Mouse (Mus musculus) lung, adult 18-20 months (tissue): ENCODE measurements around the gene 2510002D24Rik.
"Not testable (repeated sequence)": the region's sequence is repeated elsewhere in the genome, so short reads cannot be mapped to it uniquely, and the experiment has no call there.

ENCODE experiments used
- DNase-seq, 2 experiments: peaks; one replicate each; pipeline ENCODE4 v3.0.0; 2022; ENCODE audit warnings: mixed read lengths in 2 of 2

Gene 2510002D24Rik

GRCm38 (mm10) chr16:18858551-18858950 lies 22.2 kb downstream of the 2510002D24Rik start:
- peak in 1 of 2 experiments; percentile 49 for DNase-seq

GRCm38 (mm10) chr16:18860186-18860585 lies 23.8 kb downstream of the 2510002D24Rik start:
- DNase-seq = peak in 1 of 2 experiments; percentile 15

- DNase-seq = not testable (repeated sequence)
These were observed 34.1 kb downstream of the 2510002D24Rik start for GRCm38 (mm10) chr16:18870495-18870894.

GRCm38 (mm10) chr16:18876091-18876441 lies 39.7 kb downstream of the 2510002D24Rik start:
- DNase-seq = no peak

- DNase-seq = peak; percentile 95 to 97
These were observed 40.3 kb downstream of the 2510002D24Rik start, which contains the start of the genes Mrpl40 and Hira for GRCm38 (mm10) chr16:18876442-18877308. Mrpl40 (minus strand) TSS chr16:18876862. Hira (plus strand) TSS chr16:18877037.

GRCm38 (mm10) chr16:18877386-18878090 lies 41.2 kb downstream of the 2510002D24Rik start:
- peak; percentile 38 to 39 for DNase-seq

- DNase-seq = peak in 1 of 2 experiments; percentile 3
These were observed 41.8 kb downstream of the 2510002D24Rik start for GRCm38 (mm10) chr16:18878091-18878720.

- DNase-seq = no peak
These were observed 47.7 kb downstream of the 2510002D24Rik start for GRCm38 (mm10) chr16:18884044-18884443.
